Mouse (Mus musculus): ENCODE data around the gene Mpg. TPM values are rescaled to one million over a fixed set of nuclear protein-coding genes. Genes with fewer than 3 reads are reported as not detected.

The Mpg gene
- total and polyA plus RNA-seq, 2 experiments from 2014 or later = 15.0 to 22.8 TPM

DNA sequence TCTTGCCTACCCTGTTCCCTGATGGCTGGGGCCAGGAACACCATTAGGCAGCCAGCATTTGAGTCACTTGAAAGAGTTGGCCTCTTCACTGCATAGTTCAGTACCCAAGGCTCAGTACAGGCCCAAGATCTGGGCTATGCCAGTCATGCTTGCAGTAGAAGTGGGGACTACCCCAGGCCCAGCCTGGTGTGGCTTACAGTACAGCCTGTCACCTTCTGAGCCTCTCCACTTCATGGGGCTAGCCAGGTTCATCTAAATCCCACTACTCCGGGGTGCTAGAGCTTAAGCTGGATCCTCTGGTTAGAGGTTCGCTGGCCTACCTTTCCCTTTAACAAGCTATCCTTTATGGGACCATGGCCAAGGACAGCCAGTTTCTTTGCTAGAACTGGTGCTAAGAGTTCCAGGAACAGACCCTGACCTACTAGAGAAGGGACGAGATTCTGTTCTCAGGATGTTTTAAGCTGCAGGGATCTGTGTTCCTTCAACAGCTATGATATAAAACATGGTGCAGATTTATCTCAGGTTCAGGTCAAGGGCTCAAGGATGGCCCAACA lies 2.1 kb downstream of the Mpg start:
- DNase-seq (ENCODE audit: low spot score) = no peak
- H3K36me3 ChIP-seq (replicated peaks; ENCODE audit: control insufficient read depth, insufficient read depth, low read length) = peaks cover 37% of the 10 kb centered on the region
- no peaks in the 10 kb centered on the region for H3K9me3 ChIP-seq (replicated peaks; ENCODE audit: control insufficient read depth, low read length)
- no peak overlapping the region for H3K9ac ChIP-seq (replicated peaks; ENCODE audit: low read depth, low read length)
- no peak for ATAC-seq (ENCODE audit: insufficient read depth, low read depth)
- H3K27ac ChIP-seq (ENCODE audit: low read depth) = no peak overlapping the region
- no peak overlapping the region for H3K4me2 ChIP-seq (ENCODE audit: low read depth, low read length)
- no peak overlapping the region for H3K4me3 ChIP-seq (ENCODE audit: low read depth, low read length)
- H3K27me3 ChIP-seq (ENCODE audit: control insufficient read depth, insufficient read depth, low read length) = no peaks in the 10 kb centered on the region
- 80% methylated on average over 3 of the region's 3 CpGs for WGBS
- TF ChIP-seq EP300 (IDR thresholded peaks at IDR 0.05; ENCODE audit: low read depth) (no peak), CTCF (IDR thresholded peaks at IDR 0.05; ENCODE audit: low read depth) (no peak)
- peaks cover 30% of the 10 kb centered on the region for H3K4me1 ChIP-seq (ENCODE audit: control insufficient read depth, insufficient read depth)

DNA sequence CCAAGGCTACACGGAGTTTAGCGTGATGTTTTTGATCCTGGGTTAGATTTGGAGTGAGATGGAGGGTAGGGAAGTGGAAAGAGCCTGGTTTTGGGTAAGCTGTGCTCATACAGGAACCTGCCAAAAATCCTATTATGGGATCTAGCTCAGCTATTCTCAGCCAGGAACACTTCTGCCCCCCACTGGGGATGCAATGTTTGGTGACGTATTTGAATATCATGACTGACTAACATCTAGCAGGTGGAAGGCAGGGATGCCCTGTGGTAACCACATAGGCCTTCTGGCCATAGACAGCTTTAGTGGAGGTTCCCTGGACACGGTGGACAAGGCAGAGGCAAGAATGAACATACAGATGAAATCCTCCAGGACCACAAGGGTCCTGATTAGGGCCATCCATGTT lies 3.9 kb downstream of the Mpg start:
- Histone ChIP-seq H3K4me3 (ENCODE audit: low read depth, low read length) (no peak overlapping the region), H3K9me3 (replicated peaks; ENCODE audit: control insufficient read depth, low read length) (no peaks in the 10 kb centered on the region), H3K27me3 (ENCODE audit: control insufficient read depth, insufficient read depth, low read length) (no peaks in the 10 kb centered on the region), H3K9ac (replicated peaks; ENCODE audit: low read depth, low read length) (no peak overlapping the region), H3K36me3 (replicated peaks; ENCODE audit: control insufficient read depth, insufficient read depth, low read length) (peaks cover 52% of the 10 kb centered on the region), H3K4me1 (ENCODE audit: control insufficient read depth, insufficient read depth) (peaks cover 20% of the 10 kb centered on the region), H3K4me2 (ENCODE audit: low read depth, low read length) (no peak overlapping the region), H3K27ac (ENCODE audit: low read depth) (no peak overlapping the region)
- ATAC-seq (ENCODE audit: insufficient read depth, low read depth) = no peak
- DNase-seq (ENCODE audit: low spot score) = no peak
- TF ChIP-seq CTCF (IDR thresholded peaks at IDR 0.05; ENCODE audit: low read depth) (no peak), EP300 (IDR thresholded peaks at IDR 0.05; ENCODE audit: low read depth) (no peak)
- WGBS = 78% methylated on average over 4 of the region's 4 CpGs

DNA sequence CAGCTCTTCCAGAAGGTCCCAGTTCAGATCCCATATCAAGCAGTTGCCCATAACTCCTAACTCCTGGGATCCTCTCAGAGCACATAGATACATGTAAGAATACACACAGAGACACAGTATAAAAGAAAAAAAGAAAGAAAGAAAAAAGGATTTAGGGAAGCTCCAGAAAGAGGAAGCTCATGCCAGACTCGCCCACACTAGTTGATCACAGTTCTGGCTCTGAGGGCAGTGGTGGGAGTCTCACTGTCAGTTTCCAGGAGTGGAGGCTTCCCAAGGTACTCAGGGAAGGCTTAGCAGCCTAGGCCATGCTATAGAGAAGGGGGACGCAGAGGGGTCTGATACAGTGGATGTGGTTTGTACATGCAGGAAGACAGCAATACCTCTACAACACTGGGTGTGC lies 4.8 kb downstream of the Mpg start:
- DNase-seq (ENCODE audit: low spot score) (no peak), ATAC-seq (ENCODE audit: insufficient read depth, low read depth) (no peak)
- TF ChIP-seq CTCF (IDR thresholded peaks at IDR 0.05; ENCODE audit: low read depth) (no peak), EP300 (IDR thresholded peaks at IDR 0.05; ENCODE audit: low read depth) (no peak)
- Histone ChIP-seq H3K27ac (ENCODE audit: low read depth) (no peak overlapping the region), H3K4me3 (ENCODE audit: low read depth, low read length) (no peak overlapping the region), H3K4me2 (ENCODE audit: low read depth, low read length) (no peak overlapping the region), H3K9me3 (replicated peaks; ENCODE audit: control insufficient read depth, low read length) (no peaks in the 10 kb centered on the region), H3K36me3 (replicated peaks; ENCODE audit: control insufficient read depth, insufficient read depth, low read length) (peaks cover 52% of the 10 kb centered on the region), H3K4me1 (ENCODE audit: control insufficient read depth, insufficient read depth) (peaks cover 20% of the 10 kb centered on the region), H3K27me3 (ENCODE audit: control insufficient read depth, insufficient read depth, low read length) (no peaks in the 10 kb centered on the region), H3K9ac (replicated peaks; ENCODE audit: low read depth, low read length) (no peak overlapping the region)
- 87% methylated on average over 2 of the region's 2 CpGs for WGBS

DNA sequence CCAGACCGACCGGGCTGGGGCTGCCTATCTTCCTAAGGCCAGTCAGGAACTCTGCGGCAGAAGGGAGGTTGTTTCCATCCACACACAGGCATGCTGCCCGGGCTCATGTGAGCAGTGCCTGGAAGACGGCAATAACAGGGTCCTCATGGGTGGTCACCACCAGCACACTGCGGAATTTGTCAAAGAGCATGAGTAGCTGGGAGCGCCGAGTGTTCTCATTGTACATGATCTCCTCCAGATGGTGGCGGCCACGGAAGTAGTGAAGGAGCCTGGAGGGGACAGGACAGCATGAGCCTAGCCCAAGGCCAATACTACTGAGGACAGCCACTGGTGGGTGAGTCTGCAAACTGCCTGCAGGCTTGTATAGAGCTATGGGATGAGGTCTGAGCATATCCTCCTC lies 6.5 kb downstream of the Mpg start:
- Histone ChIP-seq H3K4me1 (ENCODE audit: control insufficient read depth, insufficient read depth) (peaks cover 21% of the 10 kb centered on the region), H3K27me3 (ENCODE audit: control insufficient read depth, insufficient read depth, low read length) (no peaks in the 10 kb centered on the region), H3K9me3 (replicated peaks; ENCODE audit: control insufficient read depth, low read length) (no peaks in the 10 kb centered on the region), H3K27ac (ENCODE audit: low read depth) (no peak overlapping the region), H3K36me3 (replicated peaks; ENCODE audit: control insufficient read depth, insufficient read depth, low read length) (peaks cover 52% of the 10 kb centered on the region), H3K4me2 (ENCODE audit: low read depth, low read length) (no peak overlapping the region), H3K9ac (replicated peaks; ENCODE audit: low read depth, low read length) (no peak overlapping the region), H3K4me3 (ENCODE audit: low read depth, low read length) (no peak overlapping the region)
- WGBS = 74% methylated on average over 10 of the region's 10 CpGs
- no peak for ATAC-seq (ENCODE audit: insufficient read depth, low read depth)
- TF ChIP-seq EP300 (IDR thresholded peaks at IDR 0.05; ENCODE audit: low read depth) (no peak), CTCF (IDR thresholded peaks at IDR 0.05; ENCODE audit: low read depth) (no peak)
- no peak for DNase-seq (ENCODE audit: low spot score)

DNA sequence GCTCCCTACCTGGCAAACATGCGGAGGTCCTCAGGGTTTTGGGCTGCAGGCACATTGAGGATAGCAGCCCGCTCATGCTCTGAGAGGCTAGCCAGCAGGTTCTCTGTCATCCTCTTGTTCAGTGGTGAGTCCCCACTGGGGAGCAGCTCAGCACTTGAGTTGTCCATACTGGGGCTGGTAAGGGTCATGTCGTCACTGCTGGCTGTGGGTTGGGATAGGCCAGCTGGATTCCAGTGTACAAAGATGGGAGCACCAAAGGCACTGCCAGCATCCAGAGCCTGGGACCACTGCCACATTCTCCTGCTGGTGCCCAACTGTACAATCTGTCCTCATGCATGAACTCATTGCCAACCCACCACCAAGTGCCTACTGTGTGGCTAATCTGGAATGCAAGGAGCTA lies 7.6 kb downstream of the Mpg start:
- Histone ChIP-seq H3K27ac (ENCODE audit: low read depth) (no peak overlapping the region), H3K36me3 (replicated peaks; ENCODE audit: control insufficient read depth, insufficient read depth, low read length) (peaks cover 51% of the 10 kb centered on the region), H3K4me1 (ENCODE audit: control insufficient read depth, insufficient read depth) (peaks cover 21% of the 10 kb centered on the region), H3K9ac (replicated peaks; ENCODE audit: low read depth, low read length) (no peak overlapping the region), H3K4me3 (ENCODE audit: low read depth, low read length) (no peak overlapping the region), H3K4me2 (ENCODE audit: low read depth, low read length) (no peak overlapping the region), H3K27me3 (ENCODE audit: control insufficient read depth, insufficient read depth, low read length) (no peaks in the 10 kb centered on the region), H3K9me3 (replicated peaks; ENCODE audit: control insufficient read depth, low read length) (no peaks in the 10 kb centered on the region)
- DNase-seq (ENCODE audit: low spot score) = no peak
- ATAC-seq (ENCODE audit: insufficient read depth, low read depth) = no peak
- TF ChIP-seq EP300 (IDR thresholded peaks at IDR 0.05; ENCODE audit: low read depth) (no peak), CTCF (IDR thresholded peaks at IDR 0.05; ENCODE audit: low read depth) (no peak)
- WGBS = 77% methylated on average over 3 of the region's 3 CpGs

DNA sequence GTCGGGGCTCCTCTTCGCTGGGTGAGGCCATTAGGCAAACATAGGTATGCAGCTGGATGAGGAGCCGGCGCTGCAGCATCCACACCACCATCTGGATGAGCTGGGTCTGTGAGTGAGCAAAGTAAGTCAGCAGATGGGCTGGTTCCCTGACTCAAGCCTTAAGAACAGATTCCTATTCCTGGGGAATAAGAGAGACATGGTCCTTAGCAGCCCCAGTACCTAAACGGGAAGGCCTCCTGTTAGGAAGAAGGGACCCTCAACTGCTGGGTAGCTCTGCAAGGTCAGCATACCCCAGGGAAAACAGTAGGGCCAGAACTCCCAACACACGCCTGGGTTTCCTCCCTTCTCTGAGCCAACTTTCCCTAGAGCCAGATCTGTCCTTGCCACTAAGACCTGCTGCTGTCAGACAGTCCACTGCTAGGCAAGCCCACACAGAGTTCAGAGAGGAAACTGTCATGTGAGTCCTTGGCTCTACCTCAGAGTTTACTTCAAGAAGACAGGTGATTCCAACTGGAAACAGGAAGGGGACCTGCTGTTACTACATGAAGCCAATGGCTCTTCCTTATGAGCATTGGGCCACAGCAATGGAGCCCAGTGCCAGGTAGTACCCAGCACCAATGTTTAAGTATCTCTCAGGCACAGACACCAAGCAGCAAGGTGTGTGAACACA lies 8.6 kb downstream of the Mpg start:
- no peak for TF ChIP-seq CTCF (IDR thresholded peaks at IDR 0.05; ENCODE audit: low read depth)
- no peak for TF ChIP-seq EP300 (IDR thresholded peaks at IDR 0.05; ENCODE audit: low read depth)
- Histone ChIP-seq H3K4me3 (ENCODE audit: low read depth, low read length) (no peak overlapping the region), H3K27me3 (ENCODE audit: control insufficient read depth, insufficient read depth, low read length) (no peaks in the 10 kb centered on the region), H3K4me1 (ENCODE audit: control insufficient read depth, insufficient read depth) (peaks cover 21% of the 10 kb centered on the region), H3K9ac (replicated peaks; ENCODE audit: low read depth, low read length) (no peak overlapping the region), H3K27ac (ENCODE audit: low read depth) (no peak overlapping the region), H3K36me3 (replicated peaks; ENCODE audit: control insufficient read depth, insufficient read depth, low read length) (peaks cover 53% of the 10 kb centered on the region), H3K9me3 (replicated peaks; ENCODE audit: control insufficient read depth, low read length) (no peaks in the 10 kb centered on the region), H3K4me2 (ENCODE audit: low read depth, low read length) (no peak overlapping the region)
- ATAC-seq (ENCODE audit: insufficient read depth, low read depth) = no peak
- WGBS = 83% methylated on average over 6 of the region's 6 CpGs
- DNase-seq (ENCODE audit: low spot score) = no peak
